Mouse (Mus musculus): ENCODE measurements at regions not wholly inside any gene's neighbourhood (a gene's known extent, or its start where the extent isn't known, plus 50 kb on each side); places are given as distances from the start of the nearest gene placed in this dataset.

GRCm38 (mm10) chr4:137134553-137134952 lies 86.0 kb upstream of the Zbtb40 start:
- TF ChIP-seq CTCF (IDR thresholded peaks at IDR 0.05; ENCODE audit: low read depth, low read length), result no peak
- no peak for TF ChIP-seq POLR2A (IDR thresholded peaks at IDR 0.05; ENCODE audit: extremely low read depth, insufficient read depth, low read length)

All from liver, adult 2 months (tissue).